Mouse (Mus musculus) bone marrow, adult 2 months (tissue): Measurements from ENCODE around the gene Gins1. TPM values are rescaled to one million over a fixed set of nuclear protein-coding genes. Genes with fewer than 3 reads are reported as not detected.
"Not testable (repeated sequence)": the region's sequence is repeated elsewhere in the genome, so short reads cannot be mapped to it uniquely, and the experiment has no call there.

Experiments
- H3K27ac ChIP-seq: fragments of 200-500 bp; 2 replicates; pipeline ENCODE4 v1.5.1; 2012; ENCODE audit warnings: low read depth, mild to moderate bottlenecking, control low read depth, inconsistent platforms, low read length; ENCODE audit not compliant: control insufficient read depth, poor library complexity, insufficient read depth
- H3K4me1 ChIP-seq: fragments of 200-500 bp; 2 replicates; pipeline ENCODE4 v1.6.1; 2011; ENCODE audit warnings: low read length; ENCODE audit not compliant: control insufficient read depth, insufficient read depth
- H3K4me3 ChIP-seq: fragments of 200-500 bp; replicated peaks from 2 replicates; pipeline ENCODE3; 2011; ENCODE audit warnings: mild to moderate bottlenecking, low read depth, low read length, control low read depth; ENCODE audit not compliant: control insufficient read depth
- CTCF ChIP-seq: fragments of 200-500 bp; IDR thresholded peaks from 2 replicates; pipeline ENCODE4 v1.5.1; 2011; ENCODE audit warnings: low read length, control low read depth; ENCODE audit not compliant: control insufficient read depth, insufficient read depth
- POLR2A ChIP-seq: fragments of 200-500 bp; IDR thresholded peaks from 2 replicates; pipeline ENCODE4 v1.6.1; 2011; ENCODE audit warnings: low read depth, mild to moderate bottlenecking, control low read depth, low read length, borderline replicate concordance; ENCODE audit not compliant: control insufficient read depth
- WGBS: fragments of 180-500 bp; shearing (Covaris S2); methylation state at CpG from one replicate; pipeline ENCODE4 v1.1.7; 2018; 5-methylcytosine and 5-hydroxymethylcytosine counted together
- polyA plus RNA-seq: library from polyadenylated mRNA; stranded (reverse); fragments of >200 nt; gene quantifications from 2 replicates; pipeline ENCODE4 v1.2.4, GENCODE M21; 2011; ENCODE audit warnings: low replicate concordance; ENCODE audit not compliant: missing spikeins, insufficient read depth, insufficient read length

The Gins1 gene
- polyA plus RNA-seq, 1 experiment, result 37.4 TPM

GRCm38 (mm10) chr2:150933482-150933881, 28.3 kb downstream of the Gins1 start:
- no peak for TF ChIP-seq POLR2A
- no peak for TF ChIP-seq CTCF
- H3K4me3 ChIP-seq, result no peak overlapping the region
- 92% methylated on average over 19 of the region's 19 CpGs for WGBS
- H3K27ac ChIP-seq, result no peak overlapping the region
- H3K4me1 ChIP-seq, result no peaks in the 10 kb centered on the region

GRCm38 (mm10) chr2:150934659-150935058, 29.5 kb downstream of the Gins1 start:
- no peaks in the 10 kb centered on the region for H3K4me1 ChIP-seq
- WGBS, result 94% methylated on average over 4 of the region's 4 CpGs

GRCm38 (mm10) chr2:150944017-150944416, 38.8 kb downstream of the Gins1 start:
- H3K4me1 ChIP-seq, result no peaks in the 10 kb centered on the region
- no peak overlapping the region for H3K27ac ChIP-seq
- no peak for TF ChIP-seq POLR2A
- no peak for TF ChIP-seq CTCF
- H3K4me3 ChIP-seq, result no peak overlapping the region
- 91% methylated on average over 5 of the region's 5 CpGs for WGBS

More at GRCm38 (mm10) chr2:150934659-150935058, 29.5 kb downstream of the Gins1 start:
- TF ChIP-seq CTCF, result no peak
- no peak for TF ChIP-seq POLR2A
- no peak overlapping the region for H3K27ac ChIP-seq
- H3K4me3 ChIP-seq, result no peak overlapping the region

GRCm38 (mm10) chr2:150947341-150947740, 42.1 kb downstream of the Gins1 start:
- not testable (repeated sequence) for H3K27ac ChIP-seq
- WGBS, result 92% methylated on average over 5 of the region's 5 CpGs

GRCm38 (mm10) chr2:150947880-150948611, 42.8 kb downstream of the Gins1 start:
- H3K4me3 ChIP-seq, H3K27ac ChIP-seq, H3K4me1 ChIP-seq: not testable (repeated sequence)
- WGBS, result 88% methylated on average over 12 of the region's 12 CpGs

More at GRCm38 (mm10) chr2:150947341-150947740, 42.1 kb downstream of the Gins1 start:
- H3K4me1 ChIP-seq, H3K4me3 ChIP-seq: not testable (repeated sequence)

- H3K4me3 ChIP-seq, result no peak overlapping the region
- WGBS, result 80% methylated on average over 5 of the region's 5 CpGs
- H3K27ac ChIP-seq, result no peak overlapping the region
- TF ChIP-seq POLR2A (no peak), CTCF (no peak)
- H3K4me1 ChIP-seq, result no peaks in the 10 kb centered on the region
Measured at GRCm38 (mm10) chr2:150948786-150949185, 43.6 kb downstream of the Gins1 start.

GRCm38 (mm10) chr2:150949652-150950051, 44.5 kb downstream of the Gins1 start:
- no peaks in the 10 kb centered on the region for H3K4me1 ChIP-seq
- no peak overlapping the region for H3K27ac ChIP-seq
- TF ChIP-seq POLR2A, result no peak
- TF ChIP-seq CTCF, result no peak
- no peak overlapping the region for H3K4me3 ChIP-seq
- 89% methylated on average over 3 of the region's 3 CpGs for WGBS

GRCm38 (mm10) chr2:150950056-150950455, 44.9 kb downstream of the Gins1 start:
- no peak for TF ChIP-seq POLR2A
- no peak for TF ChIP-seq CTCF
- 87% methylated on average over 6 of the region's 6 CpGs for WGBS
- H3K27ac ChIP-seq, result no peak overlapping the region
- no peaks in the 10 kb centered on the region for H3K4me1 ChIP-seq
- no peak overlapping the region for H3K4me3 ChIP-seq

GRCm38 (mm10) chr2:150951201-150951600, 46.0 kb downstream of the Gins1 start:
- H3K27ac ChIP-seq, result no peak overlapping the region
- TF ChIP-seq CTCF, result no peak
- no peak for TF ChIP-seq POLR2A
- 68% methylated on average over 2 of the region's 2 CpGs for WGBS
- H3K4me3 ChIP-seq, result no peak overlapping the region
- no peaks in the 10 kb centered on the region for H3K4me1 ChIP-seq
